In the genomic region with DNA sequence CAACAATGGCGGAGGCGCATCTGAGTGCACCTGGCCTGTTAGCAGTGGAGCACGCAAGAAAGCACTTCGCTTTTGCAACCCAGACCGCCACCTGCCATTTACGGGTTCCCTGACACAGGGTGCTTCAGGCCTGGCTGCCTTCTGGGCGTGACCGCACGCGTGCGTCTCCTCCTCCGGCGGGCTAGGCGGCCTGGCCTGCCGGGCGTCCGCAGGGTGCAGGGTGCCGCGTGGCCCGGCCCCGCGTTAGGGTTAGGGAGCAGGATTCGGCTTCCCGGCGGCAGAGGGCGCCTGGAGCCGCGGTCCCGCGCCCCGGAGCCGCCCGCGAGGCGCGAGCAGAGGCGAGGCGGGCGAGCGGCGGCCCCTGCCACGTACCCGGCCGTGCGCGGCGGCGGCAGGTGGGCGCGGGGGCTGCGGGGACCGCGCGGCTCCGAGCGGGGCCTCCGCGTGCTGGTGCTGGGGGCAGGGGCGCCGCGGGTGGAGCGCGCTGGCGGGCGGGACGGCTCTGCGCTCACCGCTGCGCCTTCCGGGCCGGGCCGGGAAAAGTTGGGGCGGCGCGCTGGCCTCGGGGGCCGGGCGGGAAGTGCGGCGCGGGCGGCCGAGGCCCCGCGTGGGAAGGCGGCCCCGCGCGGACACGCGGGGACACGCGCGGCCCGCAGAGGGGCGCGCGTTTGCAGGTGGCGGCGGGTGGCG, we compare ENCODE assay signal across 8 mouse cellular contexts. TPM values are rescaled to one million over a fixed set of nuclear protein-coding genes. Genes with fewer than 3 reads are reported as not detected.
A peak's percentile ranks its signal among the peaks of the same experiment; 100 is the strongest.
DNase-seq lines count a peak whose midpoint lies in the region; ATAC-seq and TF ChIP-seq lines count a peak whose summit lies in the region.

A gene (plus strand): TSS at position 198 of the 690 bp plus-strand sequence.

- H3ac ChIP-seq in C2C12 (ENCODE audit: control insufficient read depth, insufficient read length, low read depth), result peak within 1 kb of the TSS; percentile 69

- H3K4me2 ChIP-seq in embryonic facial prominence, embryonic 14.5 days (ENCODE audit: low read depth, low read length), result peak within 1 kb of the TSS; percentile 90
- peak within 1 kb of the TSS; percentile 97 for H3K4me2 ChIP-seq in heart, embryonic 12.5 days
- peak within 1 kb of the TSS; percentile 91 for H3K4me2 ChIP-seq in kidney, embryonic 15.5 days
- H3K4me2 ChIP-seq in liver, embryonic 15.5 days, result peak within 1 kb of the TSS; percentile 85
- peak within 1 kb of the TSS; percentile 96 for H3K4me2 ChIP-seq in neural tube, embryonic 12.5 days (replicated peaks)

- H3K4me3 ChIP-seq in C2C12 (ENCODE audit: insufficient read depth, poor library complexity, severe bottlenecking), result peak within 1 kb of the TSS; percentile 48
- H3K4me3 ChIP-seq in bone marrow, adult 2 months (replicated peaks; ENCODE audit: control insufficient read depth, low read depth, low read length), result peak within 1 kb of the TSS; percentile 66
- H3K4me3 ChIP-seq in embryonic facial prominence, embryonic 14.5 days (ENCODE audit: low read depth, low read length), result peak within 1 kb of the TSS; percentile 75
- peak within 1 kb of the TSS; percentile 93 for H3K4me3 ChIP-seq in heart, embryonic 12.5 days
- peak within 1 kb of the TSS; percentile 89 for H3K4me3 ChIP-seq in kidney, embryonic 15.5 days (replicated peaks)
- peak within 1 kb of the TSS; percentile 69 for H3K4me3 ChIP-seq in liver, embryonic 15.5 days (replicated peaks)
- H3K4me3 ChIP-seq in neural tube, embryonic 12.5 days, result peak within 1 kb of the TSS; percentile 77

- H3K9ac ChIP-seq in embryonic facial prominence, embryonic 14.5 days (ENCODE audit: low read depth, low read length), result peak within 1 kb of the TSS; percentile 93
- H3K9ac ChIP-seq in heart, embryonic 12.5 days, result peak within 1 kb of the TSS; percentile 94
- H3K9ac ChIP-seq in kidney, embryonic 15.5 days, result peak within 1 kb of the TSS; percentile 94
- H3K9ac ChIP-seq in liver, embryonic 15.5 days, result peak within 1 kb of the TSS; percentile 66
- peak within 1 kb of the TSS; percentile 80 for H3K9ac ChIP-seq in neural tube, embryonic 12.5 days

- peaks cover 12% of the 10 kb centered on the region for H3K79me2 ChIP-seq in C2C12 (ENCODE audit: control insufficient read depth, insufficient read depth)

- peak within 1 kb of the TSS; percentile 48; the same call in 1 of the 2 replicates for H3K27ac ChIP-seq in bone marrow, adult 2 months (ENCODE audit: control insufficient read depth, insufficient read depth, low read depth, low read length, poor library complexity)
- peak within 1 kb of the TSS; percentile 71 for H3K27ac ChIP-seq in embryonic facial prominence, embryonic 14.5 days (replicated peaks; ENCODE audit: low read depth, low read length)
- H3K27ac ChIP-seq in heart, embryonic 12.5 days (ENCODE audit: poor library complexity, severe bottlenecking), result peak within 1 kb of the TSS; percentile 24; the same call in 1 of the 2 replicates
- H3K27ac ChIP-seq in kidney, embryonic 15.5 days, result peak within 1 kb of the TSS; percentile 91
- H3K27ac ChIP-seq in liver, embryonic 15.5 days (replicated peaks), result peak within 1 kb of the TSS; percentile 51; the same call in 1 of the 2 replicates
- 0 out of 2 replicates have a peak within 1 kb of the TSS, but pooled peaks have one; percentile 4 for H3K27ac ChIP-seq in neural tube, embryonic 12.5 days

- peak; percentile 92 for TF ChIP-seq CTCF in C2C12 (IDR thresholded peaks at IDR 0.05; ENCODE audit: control insufficient read depth, insufficient read depth, insufficient read length)
- no peak; the same call in 1 of the 2 replicates for TF ChIP-seq CTCF in bone marrow, adult 2 months (IDR thresholded peaks at IDR 0.05; ENCODE audit: control insufficient read depth, insufficient read depth, low read length)

- peaks cover 2% of the 10 kb centered on the region for H3K79me3 ChIP-seq in C2C12 (ENCODE audit: low read depth)

- H3K9me3 ChIP-seq in embryonic facial prominence, embryonic 14.5 days (ENCODE audit: control insufficient read depth, low read length), result no peaks in the 10 kb centered on the region
- H3K9me3 ChIP-seq in heart, embryonic 12.5 days (replicated peaks), result no peaks in the 10 kb centered on the region
- no peaks in the 10 kb centered on the region for H3K9me3 ChIP-seq in kidney, embryonic 15.5 days (replicated peaks)
- no peaks in the 10 kb centered on the region for H3K9me3 ChIP-seq in liver, embryonic 15.5 days (replicated peaks)
- H3K9me3 ChIP-seq in neural tube, embryonic 12.5 days, result no peaks in the 10 kb centered on the region

- WGBS in bone marrow, adult 2 months, result 3% methylated on average over 101 of the region's 101 CpGs
- 1% methylated on average over 31 of the region's 101 CpGs for WGBS in embryonic facial prominence, embryonic 14.5 days
- WGBS in heart, embryonic 12.5 days, result 2% methylated on average over 86 of the region's 101 CpGs
- WGBS in kidney, embryonic 15.5 days, result under 1% methylated on average over 94 of the region's 101 CpGs
- WGBS in liver, embryonic 15.5 days (ENCODE audit: insufficient replicate concordance), result under 1% methylated on average over 101 of the region's 101 CpGs
- WGBS in neural tube, embryonic 12.5 days, result under 1% methylated on average over 95 of the region's 101 CpGs

- peaks cover 3% of the 10 kb centered on the region for H3K4me1 ChIP-seq in bone marrow, adult 2 months (ENCODE audit: control insufficient read depth, insufficient read depth, low read length)
- peaks cover 17% of the 10 kb centered on the region for H3K4me1 ChIP-seq in embryonic facial prominence, embryonic 14.5 days (ENCODE audit: control insufficient read depth, insufficient read depth, low read length)
- peaks cover 45% of the 10 kb centered on the region for H3K4me1 ChIP-seq in heart, embryonic 12.5 days (replicated peaks)
- peaks cover 70% of the 10 kb centered on the region for H3K4me1 ChIP-seq in kidney, embryonic 15.5 days
- peaks cover 34% of the 10 kb centered on the region for H3K4me1 ChIP-seq in liver, embryonic 15.5 days (replicated peaks)
- H3K4me1 ChIP-seq in neural tube, embryonic 12.5 days, result peaks cover 19% of the 10 kb centered on the region

- peak; percentile 71 for DNase-seq in embryonic facial prominence, embryonic 14.5 days (ENCODE audit: low spot score)
- peak; percentile 82 for DNase-seq in testis, postnatal 10 days (ENCODE audit: low spot score)

- peak; percentile 94 for ATAC-seq in embryonic facial prominence, embryonic 14.5 days (ENCODE audit: low read depth)
- ATAC-seq in heart, embryonic 12.5 days (ENCODE audit: insufficient number of reproducible peaks, low FRiP score), result peak; percentile 86
- peak; percentile 85 for ATAC-seq in kidney, embryonic 15.5 days (replicated peaks; ENCODE audit: low FRiP score)
- ATAC-seq in liver, embryonic 15.5 days (ENCODE audit: insufficient read depth), result peak; percentile 84
- ATAC-seq in neural tube, embryonic 12.5 days (ENCODE audit: low FRiP score, low read depth), result peak; percentile 89

- H3K36me3 ChIP-seq in C2C12 (ENCODE audit: control insufficient read depth, insufficient read depth), result no peaks in the 10 kb centered on the region
- no peaks in the 10 kb centered on the region for H3K36me3 ChIP-seq in embryonic facial prominence, embryonic 14.5 days (ENCODE audit: control insufficient read depth, insufficient read depth, low read length)
- no peaks in the 10 kb centered on the region for H3K36me3 ChIP-seq in heart, embryonic 12.5 days
- no peaks in the 10 kb centered on the region for H3K36me3 ChIP-seq in kidney, embryonic 15.5 days
- H3K36me3 ChIP-seq in liver, embryonic 15.5 days (replicated peaks), result no peaks in the 10 kb centered on the region
- no peaks in the 10 kb centered on the region for H3K36me3 ChIP-seq in neural tube, embryonic 12.5 days

- TF ChIP-seq POLR2A in bone marrow, adult 2 months (IDR thresholded peaks at IDR 0.05; ENCODE audit: borderline replicate concordance, control insufficient read depth, low read depth, low read length), result no peak

- H3K27me3 ChIP-seq in C2C12 (ENCODE audit: control insufficient read depth, insufficient read depth, insufficient read length), result no peaks in the 10 kb centered on the region
- H3K27me3 ChIP-seq in embryonic facial prominence, embryonic 14.5 days (replicated peaks; ENCODE audit: control insufficient read depth, insufficient read depth, low read length), result no peaks in the 10 kb centered on the region
- no peaks in the 10 kb centered on the region for H3K27me3 ChIP-seq in heart, embryonic 12.5 days (replicated peaks)
- H3K27me3 ChIP-seq in kidney, embryonic 15.5 days, result no peaks in the 10 kb centered on the region
- peaks cover 14% of the 10 kb centered on the region; the same call in 1 of the 2 replicates for H3K27me3 ChIP-seq in liver, embryonic 15.5 days
- 0 out of 2 replicates have a peak, but pooled peaks cover 4% of the 10 kb centered on the region for H3K27me3 ChIP-seq in neural tube, embryonic 12.5 days (replicated peaks)

TF ChIP-seq in C2C12, 6 proteins besides CTCF, POLR2A, EP300 and RAD21:
- TF ChIP-seq CEBPB (IDR thresholded peaks at IDR 0.05; ENCODE audit: low read depth), result no peak
- TF ChIP-seq MYOD1 (IDR thresholded peaks at IDR 0.05; ENCODE audit: control insufficient read depth, insufficient read length, low read depth), result no peak
- TF ChIP-seq MYOG (IDR thresholded peaks at IDR 0.05; ENCODE audit: control insufficient read depth, extremely low read depth, insufficient read length), result no peak
- no peak for TF ChIP-seq USF1 (IDR thresholded peaks at IDR 0.05; ENCODE audit: low read depth)
- no peak for TF ChIP-seq FOSL1 (IDR thresholded peaks at IDR 0.05; ENCODE audit: insufficient read depth, low read length, poor library complexity, severe bottlenecking)
- no peak for TF ChIP-seq MAX (IDR thresholded peaks at IDR 0.05)

RNA-seq across cellular contexts. Expression of the gene that starts here (rescaled TPM):
- 23.8 TPM for polyA plus RNA-seq in C2C12 (2012; fragmentation: generic; extraction: Trizol)
- 6.8 and 11.1 TPM in 2 replicates for polyA plus RNA-seq in bone marrow, adult 2 months (2011; ENCODE audit: insufficient read depth, insufficient read length, low replicate concordance, missing spikeins)
- 5.6 and 7.3 TPM in 2 replicates for polyA plus RNA-seq in embryonic facial prominence, embryonic 14.5 days (2014; fragmentation: Nextera tagmentation; extraction: Ambion mirVana)
- 0.91 and 1.9 TPM in 2 replicates for polyA plus RNA-seq in heart, embryonic 12.5 days (2016; fragmentation: Nextera tagmentation; extraction: Ambion mirVana)
- 4.5 and 6.3 TPM in 2 replicates for polyA plus RNA-seq in kidney, embryonic 15.5 days (2015; fragmentation: Nextera tagmentation; extraction: Ambion mirVana)
- 0.78 and 0.82 TPM in 2 replicates for polyA plus RNA-seq in liver, embryonic 15.5 days (2015; fragmentation: Nextera tagmentation; extraction: Ambion mirVana)
- polyA plus RNA-seq in neural tube, embryonic 12.5 days (2016; fragmentation: Nextera tagmentation; extraction: Ambion mirVana), result 0.91 and 1.4 TPM in 2 replicates

Comparison
In these comparisons a context has a peak if more than half of its experiments do, and no peak if none do; other contexts are left out.
1. Peak in every context shown above with its lines: DNase-seq, ATAC-seq, H3K4me3 ChIP-seq and H3K27ac ChIP-seq.
2. Peak in ATAC-seq, H3K4me3 ChIP-seq, H3K27ac ChIP-seq, H3K9ac ChIP-seq and H3K4me2 ChIP-seq in liver, embryonic 15.5 days; RNA of the gene not detected or under 1 TPM.
3. H3K27ac ChIP-seq: peak in every context shown above with its lines; median percentile 91 in kidney, embryonic 15.5 days; 71 in embryonic facial prominence, embryonic 14.5 days; 51 in liver, embryonic 15.5 days; 48 in bone marrow, adult 2 months; 24 in heart, embryonic 12.5 days; 4 in neural tube, embryonic 12.5 days.